Mouse (Mus musculus): Measurements from ENCODE around the gene Cyb5r3.
A peak's percentile ranks its signal among the peaks of the same experiment; 100 is the strongest.

Gene Cyb5r3

GRCm38 (mm10) chr15:83168875-83169771, 3.3 kb downstream of the Cyb5r3 start:
- DNase-seq = peak; percentile 75

DNA sequence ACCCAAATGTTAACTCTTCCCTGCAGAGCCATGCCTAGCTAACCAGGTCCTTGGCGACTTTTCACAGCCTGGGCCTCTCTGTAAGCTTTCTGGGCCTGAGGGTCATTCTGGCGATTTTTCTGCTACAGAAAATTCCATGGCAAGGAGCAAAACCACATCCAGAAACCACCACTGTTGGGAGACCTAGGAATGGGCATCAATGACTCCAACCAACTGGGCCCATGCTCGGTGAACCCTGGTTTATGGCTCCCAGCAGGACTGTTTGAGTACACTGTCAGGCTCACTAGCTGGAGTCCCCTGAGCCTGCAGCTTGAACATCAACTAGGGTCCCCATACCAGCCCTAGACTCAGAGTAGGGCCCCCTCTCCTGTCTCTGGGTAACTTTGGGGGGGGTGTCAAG, 4.1 kb downstream of the Cyb5r3 start:
- peak; percentile 29 for DNase-seq

GRCm38 (mm10) chr15:83167550-83168065, 4.8 kb downstream of the Cyb5r3 start:
- peak; percentile 16 for DNase-seq

- DNase-seq = peak; percentile 13
Measured at GRCm38 (mm10) chr15:83167126-83167525, 5.3 kb downstream of the Cyb5r3 start.

- peak; percentile 32 for DNase-seq
Measured at GRCm38 (mm10) chr15:83166642-83167041, 5.8 kb downstream of the Cyb5r3 start.

DNA sequence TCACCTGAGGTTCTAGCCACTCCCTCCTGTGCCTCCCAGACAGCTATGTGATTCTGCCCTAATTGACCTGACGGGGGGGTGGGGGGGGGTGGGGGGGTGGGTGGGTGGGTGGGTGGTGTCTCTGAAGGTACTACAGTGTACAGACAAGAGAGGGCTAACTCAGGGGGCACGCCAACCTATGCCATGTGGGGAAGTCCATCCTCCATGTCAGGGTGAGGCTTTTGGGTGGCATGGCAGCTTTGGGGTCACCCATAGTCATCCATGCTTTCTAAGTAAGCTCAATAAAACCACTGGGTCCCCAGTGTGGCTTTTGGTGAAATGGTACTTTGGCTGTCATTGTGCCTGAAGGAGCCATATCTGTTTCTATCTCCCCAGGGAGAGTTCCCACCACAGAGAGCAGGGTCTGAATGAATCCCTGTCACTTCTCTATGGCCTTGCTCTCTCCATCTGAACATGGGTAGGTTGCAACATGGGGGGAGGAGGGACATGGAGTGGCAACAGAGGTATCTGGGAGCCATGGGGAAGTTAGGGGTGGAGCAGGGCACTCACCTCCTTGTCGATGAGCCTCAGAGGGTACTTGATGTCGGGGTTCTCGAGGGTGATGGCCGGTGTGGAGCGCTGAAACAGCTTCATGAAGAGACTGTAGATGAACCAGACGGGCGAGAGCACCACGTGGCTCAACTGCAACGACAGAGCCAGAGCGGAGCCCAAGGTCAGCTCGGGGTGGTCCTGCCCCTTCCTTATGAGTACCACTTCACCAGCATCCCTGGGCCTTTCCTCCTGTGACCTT, 6.7 kb downstream of the Cyb5r3 start:
- no peak for DNase-seq

DNA sequence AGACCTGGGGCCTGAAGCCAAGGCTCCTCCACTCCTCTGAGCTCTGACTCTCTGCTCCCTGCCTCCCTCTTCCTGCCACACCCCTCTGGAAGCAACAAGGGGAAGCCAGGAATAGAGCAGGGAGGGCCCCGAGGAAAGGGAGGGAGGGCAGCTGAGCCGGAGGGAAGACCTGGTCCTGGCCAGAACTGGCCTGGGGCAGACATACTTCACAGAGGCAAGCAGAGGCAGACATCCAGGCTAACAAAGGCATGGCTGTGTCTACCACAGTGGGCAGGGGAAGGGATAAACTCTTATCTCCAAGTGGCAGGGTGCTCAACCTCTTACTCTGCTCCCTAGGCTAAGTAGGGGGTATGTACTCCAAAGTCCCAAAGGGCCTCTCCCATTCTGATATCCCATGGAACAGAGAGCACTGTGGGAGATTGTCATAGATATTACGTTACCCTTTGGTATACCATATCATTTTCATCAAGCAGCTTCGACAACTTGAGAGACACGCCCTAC, 7.4 kb downstream of the Cyb5r3 start:
- DNase-seq = no peak

- no peak for DNase-seq
Measured at GRCm38 (mm10) chr15:83162818-83163485, 9.4 kb downstream of the Cyb5r3 start.

DNA sequence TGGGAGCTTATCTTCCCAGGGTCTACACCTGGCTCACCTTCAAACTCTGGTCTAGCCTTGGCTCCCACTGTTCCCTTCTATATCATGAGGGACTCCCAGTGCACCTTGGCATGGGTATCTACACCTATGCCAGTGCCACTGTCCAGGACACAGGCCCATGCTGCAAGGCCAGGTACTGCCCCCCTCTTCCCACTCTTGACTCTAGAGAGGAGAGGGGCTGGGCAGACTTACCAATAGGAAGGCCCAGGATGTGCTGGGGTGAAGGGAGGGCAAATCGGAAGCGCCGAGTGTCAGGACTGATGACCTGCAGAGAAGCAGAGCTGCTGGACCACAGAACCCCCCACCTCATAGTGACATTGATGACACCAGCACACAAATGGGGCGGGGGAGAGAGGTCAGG, 10.4 kb downstream of the Cyb5r3 start:
- no peak for DNase-seq

DNA sequence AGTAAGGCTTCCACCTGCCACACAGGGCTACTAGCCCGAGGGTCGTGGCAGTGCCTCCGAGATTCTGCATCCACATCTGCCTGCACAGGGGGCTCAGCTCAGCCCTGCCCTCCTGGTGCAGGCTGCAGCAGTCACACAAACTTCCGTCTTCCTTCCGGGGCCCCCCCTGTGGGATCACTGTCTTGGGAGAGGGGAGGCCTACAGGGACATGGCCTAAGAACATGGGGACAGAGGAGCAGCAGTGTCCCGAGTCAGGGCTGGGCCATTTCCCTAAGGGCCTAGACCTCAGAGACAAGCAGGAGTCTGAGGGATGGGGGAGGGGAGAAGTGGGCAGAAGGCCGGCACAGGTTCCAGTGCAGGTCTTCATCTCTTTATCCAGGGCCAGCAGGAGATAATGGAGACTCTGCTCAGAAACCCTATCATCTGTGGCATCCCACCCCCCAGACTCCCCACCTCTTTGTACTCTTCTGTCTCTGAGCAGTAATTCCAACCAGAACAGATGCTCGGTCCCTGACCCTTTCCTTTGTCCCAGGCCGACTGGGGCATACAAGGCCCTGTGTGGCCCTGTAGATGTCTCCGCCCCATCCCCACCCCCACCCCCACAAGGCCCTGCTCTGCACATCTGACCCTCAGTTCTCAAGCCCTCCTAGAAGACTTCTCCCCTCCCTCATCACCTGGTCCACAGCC, 11.2 kb downstream of the Cyb5r3 start:
- no peak for DNase-seq

- no peak for DNase-seq
Measured at GRCm38 (mm10) chr15:83160561-83160960, 11.8 kb downstream of the Cyb5r3 start.

DNA sequence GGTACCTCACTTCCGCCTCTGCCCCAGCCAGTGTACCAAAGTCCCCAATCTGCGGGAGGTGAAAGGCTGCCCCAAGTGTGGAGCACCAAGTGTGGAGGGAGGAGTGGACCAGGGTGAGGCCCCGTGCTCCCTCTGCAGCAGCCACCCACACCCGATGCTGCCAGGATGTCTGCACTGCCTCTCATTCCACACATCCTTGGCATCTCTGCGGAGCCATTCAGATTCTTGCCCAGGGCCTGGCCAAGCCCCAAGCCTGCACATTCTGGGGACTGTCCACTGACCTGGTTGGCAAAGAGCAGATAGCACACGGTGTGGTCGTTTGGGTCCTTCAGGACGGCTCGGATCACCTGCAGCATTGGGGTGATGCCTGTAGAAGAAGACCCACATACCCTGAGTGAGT, 12.6 kb downstream of the Cyb5r3 start:
- DNase-seq = peak; percentile 12

DNA sequence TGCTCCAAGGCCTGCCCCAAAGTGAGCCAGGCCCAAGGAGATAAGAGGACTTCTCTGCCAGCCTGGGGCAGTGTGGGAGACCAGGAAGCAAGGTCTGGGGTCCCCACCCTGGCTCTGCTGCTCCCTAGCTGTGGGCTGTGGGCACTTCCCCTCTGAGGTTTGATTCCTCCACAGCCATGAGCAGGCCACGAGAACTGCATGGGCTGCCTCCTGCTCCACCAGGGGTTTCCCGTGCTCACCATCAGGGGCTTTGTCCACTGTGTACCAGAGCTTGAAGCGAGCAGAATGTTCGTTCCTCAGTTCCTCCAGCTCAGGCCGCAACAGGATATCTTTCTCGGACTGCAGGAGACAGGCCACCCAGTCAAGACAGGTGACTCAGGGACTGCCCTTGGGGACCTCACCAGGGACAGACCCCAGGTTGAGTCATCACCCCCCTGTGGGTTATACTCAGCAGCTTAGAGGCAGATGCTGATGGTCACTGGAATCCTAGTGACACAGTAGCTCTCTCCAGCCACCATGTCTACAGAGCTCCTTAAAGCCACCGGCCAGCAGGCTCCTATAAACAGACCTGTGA, 13.7 kb downstream of the Cyb5r3 start:
- DNase-seq = no peak

DNA sequence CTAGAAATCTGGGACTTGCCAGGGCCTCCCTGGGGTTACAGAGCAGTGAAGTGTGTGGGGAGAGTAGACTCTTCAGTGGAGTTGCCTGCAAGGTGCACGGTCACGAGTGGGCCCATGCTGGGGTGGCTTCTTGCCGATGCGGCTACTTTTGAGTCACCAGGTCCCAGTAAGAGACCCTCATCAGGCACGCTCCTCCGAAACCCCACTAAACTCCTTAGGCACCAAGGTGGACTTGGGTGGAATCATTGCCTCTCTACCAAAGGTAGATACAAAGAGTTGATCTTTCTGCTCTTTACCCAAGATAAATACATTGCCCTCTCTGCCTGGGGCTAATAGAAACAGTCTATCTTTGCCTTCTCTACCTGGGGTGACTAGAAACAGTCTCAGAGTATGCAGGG, 14.7 kb downstream of the Cyb5r3 start:
- no peak for DNase-seq

GRCm38 (mm10) chr15:83156929-83157666, 15.3 kb downstream of the Cyb5r3 start:
- DNase-seq = no peak

GRCm38 (mm10) chr15:83155672-83156419, 16.5 kb downstream of the Cyb5r3 start:
- no peak for DNase-seq

- no peak for DNase-seq
Measured at GRCm38 (mm10) chr15:83154309-83154708, 18.1 kb downstream of the Cyb5r3 start.

- no peak for DNase-seq
Measured at GRCm38 (mm10) chr15:83150694-83151093, 21.7 kb downstream of the Cyb5r3 start.

GRCm38 (mm10) chr15:83150073-83150442, 22.3 kb downstream of the Cyb5r3 start:
- no peak for DNase-seq

Data from cerebellum, adult 8-10 months (tissue).